In genomic region chr8:3278181-3278820, GRCm38 (mm10) we compare ENCODE assay signal across 7 mouse cellular contexts. TPM values are rescaled to one million over a fixed set of nuclear protein-coding genes. Genes with fewer than 3 reads are reported as not detected.
DNase-seq lines count a peak whose midpoint lies in the region; ATAC-seq and TF ChIP-seq lines count a peak whose summit lies in the region.

No protein-coding gene starts in this region.

- H3K4me3 ChIP-seq in ES-E14 (ENCODE audit: insufficient read depth in 1 of 2, low read depth in 1 of 2, low read length in 2 of 2, poor library complexity in 1 of 2, severe bottlenecking in 1 of 2) (peak overlapping the region; percentile 68 to 82; a peak in 3 of 4 replicates), macrophage (ENCODE audit: inconsistent target) (peak overlapping the region; percentile 63)
- H3K4me3 ChIP-seq in forebrain, embryonic 16.5 days (replicated peaks; ENCODE audit: low read length): peak overlapping the region; percentile 98
- peak overlapping the region; percentile 90 for H3K4me3 ChIP-seq in stomach, embryonic 14.5 days (ENCODE audit: low read depth, low read length)

- H3K4me1 ChIP-seq in ES-E14 (ENCODE audit: control insufficient read depth in 2 of 2, insufficient read depth in 2 of 2, low read length in 2 of 2, poor library complexity in 1 of 2): peaks cover 0 to 5% of the 10 kb centered on the region in 2 experiments; a peak in 2 of 4 replicates
- peaks cover 30% of the 10 kb centered on the region for H3K4me1 ChIP-seq in forebrain, embryonic 16.5 days (replicated peaks; ENCODE audit: control insufficient read depth, insufficient read depth, low read length)
- H3K4me1 ChIP-seq in stomach, embryonic 14.5 days (ENCODE audit: control insufficient read depth, insufficient read depth, low read length): peaks cover 13% of the 10 kb centered on the region

- H3K9ac ChIP-seq in ES-E14 (ENCODE audit: insufficient read depth, low read depth, low read length, poor library complexity, severe bottlenecking): peak overlapping the region; percentile 77
- H3K9ac ChIP-seq in forebrain, embryonic 16.5 days (replicated peaks; ENCODE audit: low read depth, low read length): peak overlapping the region; percentile 99
- peak overlapping the region; percentile 92 for H3K9ac ChIP-seq in stomach, embryonic 14.5 days (replicated peaks; ENCODE audit: low read depth, low read length)

- in situ Hi-C loops in ES-E14 (cut with MboI; ENCODE audit: low sequenced_read_pairs in 2 of 2, unreplicated experiment in 2 of 2): loop anchor here in 1 of 2 experiments (5.0 kb wide), 1 partner anchor 56 kb away; no protein-coding TSS in a partner anchor

- 46% methylated on average over 15 of the region's 15 CpGs for WGBS in forebrain, embryonic 16.5 days
- WGBS in macrophage (ENCODE audit: missing documents): 13% methylated on average over 14 of the region's 15 CpGs
- 28% methylated on average over 15 of the region's 15 CpGs for WGBS in stomach, embryonic 14.5 days

- ATAC-seq in forebrain, embryonic 16.5 days: 0 out of 2 replicates have a peak, but pooled peaks have one; percentile 1
- ATAC-seq in stomach, embryonic 14.5 days (ENCODE audit: insufficient number of reproducible peaks, insufficient read depth, low FRiP score, low read depth): no peak

- no peaks in the 10 kb centered on the region for H3K27me3 ChIP-seq in forebrain, embryonic 16.5 days (replicated peaks; ENCODE audit: control insufficient read depth, insufficient read depth, low read length)
- no peaks in the 10 kb centered on the region for H3K27me3 ChIP-seq in stomach, embryonic 14.5 days (ENCODE audit: control insufficient read depth, insufficient read depth, low read length)

- H3K36me3 ChIP-seq in ES-E14 (ENCODE audit: control insufficient read depth, insufficient read depth, low read length, poor library complexity, severe bottlenecking) (peaks cover 3% of the 10 kb centered on the region; the same call in 1 of the 2 replicates), macrophage (ENCODE audit: inconsistent target) (no peaks in the 10 kb centered on the region)
- no peaks in the 10 kb centered on the region for H3K36me3 ChIP-seq in forebrain, embryonic 16.5 days (ENCODE audit: control insufficient read depth, insufficient read depth)
- H3K36me3 ChIP-seq in stomach, embryonic 14.5 days (ENCODE audit: control insufficient read depth, insufficient read depth, low read length): no peaks in the 10 kb centered on the region

- peaks cover 43% of the 10 kb centered on the region; the same call in 1 of the 2 replicates for H3K79me2 ChIP-seq in macrophage (ENCODE audit: inconsistent target)

- no peaks in the 10 kb centered on the region for H3K9me3 ChIP-seq in ES-E14 (ENCODE audit: control insufficient read depth, insufficient read depth, low read depth, low read length)
- no peaks in the 10 kb centered on the region for H3K9me3 ChIP-seq in forebrain, embryonic 16.5 days (ENCODE audit: control insufficient read depth, low read length)
- no peaks in the 10 kb centered on the region for H3K9me3 ChIP-seq in stomach, embryonic 14.5 days (ENCODE audit: control insufficient read depth, low read depth, low read length)

- peak overlapping the region; percentile 66 for H3K4me2 ChIP-seq in forebrain, embryonic 16.5 days (ENCODE audit: low read length)
- peak overlapping the region; percentile 92 for H3K4me2 ChIP-seq in stomach, embryonic 14.5 days (replicated peaks; ENCODE audit: low read depth, low read length)

- DNase-seq in ES-E14 (ENCODE audit: low read depth, low spot score): no peak
- peak; percentile 57 for DNase-seq in adipocyte (ENCODE audit: low spot score)
- peak; percentile 72 for DNase-seq in kidney, adult 9 months
- no peak for DNase-seq in layer of hippocampus, postnatal 25 days (ENCODE audit: extremely low spot score in 1 of 2, low spot score in 1 of 2)

- no peak overlapping the region for H3K27ac ChIP-seq in ES-E14 (ENCODE audit: insufficient read depth, low read depth, low read length, poor library complexity, severe bottlenecking)
- no peak overlapping the region for H3K27ac ChIP-seq in forebrain, embryonic 16.5 days (ENCODE audit: low read length)
- peak overlapping the region; percentile 10; the same call in 1 of the 2 replicates for H3K27ac ChIP-seq in macrophage
- H3K27ac ChIP-seq in stomach, embryonic 14.5 days (ENCODE audit: low read length): no peak overlapping the region

TF ChIP-seq in ES-E14, 5 proteins besides CTCF, POLR2A, EP300 and RAD21:
- no peak for TF ChIP-seq CHD2 (IDR thresholded peaks at IDR 0.05; ENCODE audit: low read depth, low read length)
- no peak for TF ChIP-seq MAFK (IDR thresholded peaks at IDR 0.05; ENCODE audit: insufficient read depth, low read depth, low read length)
- no peak for TF ChIP-seq ZNF384 (IDR thresholded peaks at IDR 0.05; ENCODE audit: low read depth, low read length)
- TF ChIP-seq ZC3H11A (IDR thresholded peaks at IDR 0.05; ENCODE audit: borderline replicate concordance, low read depth, low read length): no peak
- no peak for TF ChIP-seq HCFC1 (IDR thresholded peaks at IDR 0.05; ENCODE audit: borderline replicate concordance, insufficient read depth, low read length)

RNA-seq across cellular contexts. Expression of gene Insr, which starts 1.1 kb away (rescaled TPM):
- 9.3 and 17.5 TPM in 2 replicates for total RNA-seq in ES-E14 (2012; rRNA removed)
- 53.4 and 66.7 TPM in 2 replicates for polyA plus RNA-seq in forebrain, embryonic 16.5 days (2015; fragmentation: Nextera tagmentation; extraction: Ambion mirVana)
- 100 to 1,000 TPM in 10 of 26 experiments, 10 to 100 TPM in 16; 29.5 to 156 (median 88.0) TPM for total RNA-seq in macrophage (2018; cell fraction: chromatin; rRNA removed)
- total RNA-seq in macrophage (2018; cell fraction: cytosol; rRNA removed): 10 to 100 TPM; 10.2 to 28.7 (median 18.0) TPM
- total RNA-seq in macrophage (2018; cell fraction: nucleus; rRNA removed): 100 to 1,000 TPM in 5 of 26 experiments, 10 to 100 TPM in 21; 24.4 to 138 (median 51.9) TPM
- polyA plus RNA-seq in macrophage (2018): 10.0 to 11.5 TPM (median 10.0 TPM) in 3 replicates
- polyA plus RNA-seq in stomach, embryonic 14.5 days (2014; fragmentation: Nextera tagmentation; extraction: Ambion mirVana): 40.8 and 44.5 TPM in 2 replicates
- 10 to 100 TPM; 40.9 to 52.6 TPM for total RNA-seq in layer of hippocampus, postnatal 25 days (2021)

Comparison
In these comparisons a context has a peak if more than half of its experiments do, and no peak if none do; other contexts are left out.
1. DNase-seq: peak in adipocyte (single experiment) and kidney, adult 9 months (single experiment); none in ES-E14 (single experiment) and layer of hippocampus, postnatal 25 days (0 of 2).
2. Peak in every context shown above with its lines, with median percentiles within 50 percentile points of each other: H3K4me3 ChIP-seq and H3K9ac ChIP-seq.